Mouse (Mus musculus) R1 (cell line): ENCODE results near the gene Vmn1r181.
"Not testable (repeated sequence)": the region's sequence is repeated elsewhere in the genome, so short reads cannot be mapped to it uniquely, and the experiment has no call there.

ENCODE experiments used
- DNase-seq: peaks from one replicate; pipeline ENCODE4 v3.0.0-alpha.2; 2018; ENCODE audit warnings: low read depth, low spot score

The Vmn1r181 gene

DNA sequence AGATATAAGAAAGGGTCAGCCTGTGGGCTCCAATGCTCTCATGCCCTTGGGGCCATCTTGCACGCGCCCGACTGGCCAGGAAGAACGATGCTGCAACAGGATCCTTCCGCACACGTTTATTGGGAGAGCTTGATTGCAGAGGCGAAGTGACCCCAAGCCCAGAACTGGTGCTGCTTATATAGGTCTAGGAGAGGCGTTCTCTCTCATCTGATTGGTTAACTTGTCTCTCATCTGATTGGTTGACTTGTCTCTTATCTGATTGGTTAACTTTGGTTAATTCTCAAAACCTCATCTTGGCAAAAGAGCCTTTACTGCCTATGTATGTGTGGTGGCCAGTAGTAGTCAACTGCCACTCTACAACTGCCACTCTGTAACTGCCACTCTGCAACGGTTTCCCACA lies at the start of gene Vmn1r181:
Gene Vmn1r181 (plus strand): TSS at position 301 of the 400 bp plus-strand sequence.
- DNase-seq: not testable (repeated sequence)

DNA sequence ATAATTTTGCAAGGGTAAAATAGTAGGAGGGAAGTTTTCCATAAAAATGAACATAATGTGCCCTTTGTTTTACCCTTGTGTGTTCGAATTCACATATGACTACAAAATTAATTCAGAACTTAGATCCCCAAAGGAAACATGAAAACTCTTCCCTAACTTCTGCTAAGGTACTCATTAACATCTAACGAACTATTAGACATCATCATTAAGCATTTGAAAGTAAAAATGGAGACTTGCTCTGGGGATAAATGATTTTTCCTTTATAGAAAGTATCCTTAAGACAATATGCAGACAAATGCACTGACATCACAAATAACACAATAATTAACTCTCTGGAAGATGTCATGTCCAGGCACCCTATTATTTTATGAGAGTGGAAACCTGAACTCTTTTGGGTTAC lies 47.7 kb upstream of the Vmn1r181 start, which contains the start of gene Vmn1r179:
Gene Vmn1r179 (plus strand): TSS at position 301 of the 400 bp plus-strand sequence.
- no peak for DNase-seq

DNA sequence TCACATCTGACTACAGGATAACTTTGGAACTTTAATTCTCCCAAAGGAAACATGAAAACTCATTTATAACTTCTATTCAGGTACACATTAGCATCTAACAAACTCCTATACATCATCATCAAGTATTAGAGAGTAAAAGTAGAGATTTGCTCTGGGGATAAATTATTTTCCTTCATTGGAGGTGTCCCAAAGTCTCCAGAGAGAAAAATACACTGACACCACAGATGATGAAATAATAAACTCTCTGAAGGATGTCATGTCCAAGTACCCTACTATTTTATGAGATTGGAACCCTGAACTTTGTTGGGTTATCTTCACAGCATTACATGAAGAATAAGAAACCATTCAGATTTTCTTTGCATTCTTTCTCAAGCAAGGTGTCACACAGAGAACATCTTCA lies 24.1 kb upstream of the Vmn1r181 start, which contains the start of gene Vmn1r180:
Gene Vmn1r180 (plus strand): TSS at position 301 of the 400 bp plus-strand sequence.
- DNase-seq: no peak

DNA sequence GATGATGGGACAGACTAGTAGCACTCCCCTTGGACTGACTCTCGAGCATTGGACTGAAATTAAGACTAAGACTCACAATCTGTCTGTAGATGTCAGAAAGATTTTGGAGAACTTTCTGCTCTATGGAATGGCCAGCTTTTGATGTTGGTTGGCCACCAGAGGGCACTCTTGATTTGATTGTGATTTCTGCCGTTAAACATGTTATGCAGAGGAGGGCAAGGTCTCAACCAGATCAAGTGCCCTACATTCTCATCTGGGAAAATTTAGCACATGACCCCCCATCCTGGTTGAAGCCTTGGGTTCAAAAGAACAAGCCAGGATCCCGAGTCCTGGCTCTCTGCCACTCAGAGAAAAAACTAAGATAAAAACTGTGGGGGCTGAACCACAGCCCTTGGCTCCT lies 6.4 kb upstream of the Vmn1r181 start:
- DNase-seq: not testable (repeated sequence)

DNA sequence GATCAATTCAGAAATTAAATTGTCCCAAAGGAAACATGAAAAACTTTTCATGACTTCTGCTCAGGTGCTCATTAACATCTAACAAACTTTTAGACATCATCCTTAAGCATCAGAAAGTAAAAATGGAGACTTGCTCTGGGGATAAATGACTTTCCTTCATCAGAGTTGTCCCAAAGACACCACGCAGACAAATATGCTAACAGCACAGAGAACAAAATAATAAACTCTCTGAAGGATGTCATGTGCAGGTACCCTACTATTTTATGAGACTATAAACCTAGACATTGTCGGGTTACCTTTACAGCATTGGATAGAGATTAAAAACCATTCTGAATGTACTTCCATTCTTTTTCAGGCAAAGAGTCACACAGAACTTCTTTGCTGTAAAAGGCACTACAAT lies 27.0 kb downstream of the Vmn1r181 start, which contains the start of gene V1rd19:
Gene V1rd19 (plus strand): TSS at position 301 of the 400 bp plus-strand sequence.
- no peak for DNase-seq
